Mouse (Mus musculus): ENCODE results near the gene Rfc5.

DNA sequence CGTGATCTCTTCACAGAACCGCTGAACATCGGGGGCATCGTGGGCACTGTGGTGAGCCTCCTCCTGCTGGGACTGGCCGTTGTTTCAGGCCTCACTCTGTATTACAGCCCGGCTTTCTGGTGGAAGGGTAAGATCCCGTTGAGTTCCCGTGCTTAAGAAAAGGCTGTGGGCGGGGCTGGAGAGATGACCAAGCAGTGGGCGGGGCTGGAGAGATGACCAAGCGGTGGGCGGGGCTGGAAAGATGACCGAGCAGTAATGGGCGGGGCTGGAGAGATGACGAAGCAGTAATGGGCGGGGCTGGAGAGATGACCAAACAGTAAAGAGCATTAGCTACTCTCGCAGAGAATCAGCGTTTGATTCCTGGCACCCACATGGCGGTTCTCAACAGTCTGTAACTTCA is 40.6 kb downstream of the Rfc5 start:
- TF ChIP-seq CTCF (IDR thresholded peaks at IDR 0.05; ENCODE audit: low read depth) (no peak), EP300 (IDR thresholded peaks at IDR 0.05; ENCODE audit: low read depth) (no peak)

Measured in heart, postnatal 0 days (tissue).